Mouse (Mus musculus) monocyte, adult 59 days (primary cell): ENCODE measurements around the gene Zfp184. TPM values are rescaled to one million over a fixed set of nuclear protein-coding genes. Genes with fewer than 3 reads are reported as not detected.

Experiments used
- total RNA-seq, 2 experiments: library from RNA; stranded (reverse); gene quantifications; one replicate each; pipeline ENCODE4 v1.2.4; 2023

Zfp184 gene
- total RNA-seq, result under 1 TPM; 0.37 to 0.85 TPM

GRCm38 (mm10) chr13:21944926-21945740, at the start of gene Zfp184:
TSS of gene Zfp184 (plus strand) at chr13:21945094.

GRCm38 (mm10) chr13:21980981-21981802, 36.3 kb downstream of the Zfp184 start, which contains the start of gene Pom121l2:
TSS of gene Pom121l2 (plus strand) at chr13:21981194.

GRCm38 (mm10) chr13:22009642-22010041, 64.7 kb downstream of the Zfp184 start, which contains the start of gene Prss16:
TSS of gene Prss16 (minus strand) at chr13:22009742.

Other genes with a start within 250 kb of the Zfp184 start
- gene Olfr1359, start 247.0 kb upstream of the Zfp184 start, total RNA-seq, result not detected
- 100 to 1,000 TPM in 1 of 2 experiments, 10 to 100 TPM in 1; 76.3 to 127 TPM for gene Hist1h2bl, start 229.0 kb upstream of the Zfp184 start, total RNA-seq
- gene Hist1h2ai, start 228.7 kb upstream of the Zfp184 start, total RNA-seq, result 10 to 100 TPM; 49.1 to 81.3 TPM
- 100 to 1,000 TPM; 116 to 129 TPM for gene Hist1h3h, start 227.4 kb upstream of the Zfp184 start, total RNA-seq
- 10 to 100 TPM in 1 of 2 experiments, 1 to 10 TPM in 1; 9.8 to 11.6 TPM for gene Hist1h2bm, start 223.1 kb upstream of the Zfp184 start, total RNA-seq
- gene Hist1h4j, start 210.0 kb upstream of the Zfp184 start, total RNA-seq, result 10 to 100 TPM; 15.5 to 16.5 TPM
- 100 to 1,000 TPM; 368 to 459 TPM for gene Hist1h4k, start 194.6 kb upstream of the Zfp184 start, total RNA-seq
- 10 to 100 TPM; 38.3 to 45.1 TPM for gene Hist1h2ak, start 191.3 kb upstream of the Zfp184 start, total RNA-seq
- gene Hist1h2bn, start 191.0 kb upstream of the Zfp184 start, total RNA-seq, result 100 to 1,000 TPM in 1 of 2 experiments, 10 to 100 TPM in 1; 96.0 to 110 TPM
- gene Hist1h1b, start 164.5 kb upstream of the Zfp184 start, total RNA-seq, result 100 to 1,000 TPM in 1 of 2 experiments, 10 to 100 TPM in 1; 97.5 to 117 TPM
- 100 to 1,000 TPM; 136 to 153 TPM for gene Hist1h3i, start 161.7 kb upstream of the Zfp184 start, total RNA-seq
- 10 to 100 TPM; 24.1 to 24.2 TPM for gene Hist1h2an, start 157.9 kb upstream of the Zfp184 start, total RNA-seq
- gene Hist1h2bp, start 157.6 kb upstream of the Zfp184 start, total RNA-seq, result 10 to 100 TPM; 19.4 to 40.1 TPM
- gene Hist1h2bq, start 134.9 kb upstream of the Zfp184 start, total RNA-seq, result 100 to 1,000 TPM; 150 to 156 TPM
- 100 to 1,000 TPM; 303 to 332 TPM for gene Hist1h2ao, start 134.6 kb upstream of the Zfp184 start, total RNA-seq
- 100 to 1,000 TPM; 127 to 412 TPM for gene Hist1h4m, start 133.3 kb upstream of the Zfp184 start, total RNA-seq
- 100 to 1,000 TPM in 1 of 2 experiments, 10 to 100 TPM in 1; 44.0 to 264 TPM for gene Hist1h4n, start 112.9 kb upstream of the Zfp184 start, total RNA-seq
- gene Hist1h2ap, start 111.6 kb upstream of the Zfp184 start, total RNA-seq, result 10 to 100 TPM; 29.1 to 43.8 TPM
- 100 to 1,000 TPM; 156 to 160 TPM for gene Hist1h2br, start 111.4 kb upstream of the Zfp184 start, total RNA-seq
- gene Pom121l2, start 36.1 kb downstream of the Zfp184 start, total RNA-seq, result not detected
- gene Prss16, start 64.6 kb downstream of the Zfp184 start, total RNA-seq, result not detected
- 10 to 100 TPM in 1 of 2 experiments, 1 to 10 TPM in 1; 6.2 to 21.1 TPM for gene Hist1h2ah, start 90.5 kb downstream of the Zfp184 start, total RNA-seq
- gene Hist1h2bk, start 90.8 kb downstream of the Zfp184 start, total RNA-seq, result 10 to 100 TPM; 41.1 to 44.2 TPM
- 100 to 1,000 TPM in 1 of 2 experiments, 10 to 100 TPM in 1; 97.7 to 127 TPM for gene Hist1h4i, start 96.3 kb downstream of the Zfp184 start, total RNA-seq
- gene Hist1h2ag, start 97.8 kb downstream of the Zfp184 start, total RNA-seq, result 10 to 100 TPM; 48.0 to 57.6 TPM
- 10 to 100 TPM; 87.4 to 91.5 TPM for gene Hist1h2bj, start 98.1 kb downstream of the Zfp184 start, total RNA-seq
- gene Vmn1r188, start 139.3 kb downstream of the Zfp184 start, total RNA-seq, result not detected
- not detected for gene Vmn1r189, start 160.7 kb downstream of the Zfp184 start, total RNA-seq
- gene Vmn1r191, start 238.9 kb downstream of the Zfp184 start, total RNA-seq, result not detected
- not detected for gene Vmn1r192, start 246.0 kb downstream of the Zfp184 start, total RNA-seq